Mouse (Mus musculus): ENCODE data around the gene Usp24. TPM values are rescaled to one million over a fixed set of nuclear protein-coding genes. Genes with fewer than 3 reads are reported as not detected.

Gene Usp24
- polyA plus RNA-seq (2014; fragmentation: Nextera tagmentation; extraction: Ambion mirVana) = 12.6 and 15.1 TPM in 2 replicates

GRCm38 (mm10) chr4:106315921-106316350 lies at the start of gene Usp24:
Usp24 (plus strand) TSS chr4:106316213.
- Histone ChIP-seq H3K27me3 (replicated peaks; ENCODE audit: control insufficient read depth, insufficient read depth, low read length) (no peaks in the 10 kb centered on the region), H3K4me2 (peak within 1 kb of the TSS; percentile 90), H3K4me1 (replicated peaks; ENCODE audit: control insufficient read depth, insufficient read depth, low read length) (peaks cover 22% of the 10 kb centered on the region), H3K9ac (ENCODE audit: low read depth, low read length) (peak within 1 kb of the TSS; percentile 94), H3K9me3 (ENCODE audit: control insufficient read depth, low read length) (no peaks in the 10 kb centered on the region), H3K36me3 (ENCODE audit: control insufficient read depth, insufficient read depth, low read length) (no peaks in the 10 kb centered on the region), H3K4me3 (ENCODE audit: low read depth, low read length) (peak within 1 kb of the TSS; percentile 97), H3K27ac (ENCODE audit: low read depth, low read length) (peak within 1 kb of the TSS; percentile 92)
- ATAC-seq (replicated peaks; ENCODE audit: low FRiP score) = peak; percentile 83
- DNase-seq (ENCODE audit: low spot score) = peak; percentile 83
- WGBS = under 1% methylated on average over 58 of the region's 60 CpGs

DNA sequence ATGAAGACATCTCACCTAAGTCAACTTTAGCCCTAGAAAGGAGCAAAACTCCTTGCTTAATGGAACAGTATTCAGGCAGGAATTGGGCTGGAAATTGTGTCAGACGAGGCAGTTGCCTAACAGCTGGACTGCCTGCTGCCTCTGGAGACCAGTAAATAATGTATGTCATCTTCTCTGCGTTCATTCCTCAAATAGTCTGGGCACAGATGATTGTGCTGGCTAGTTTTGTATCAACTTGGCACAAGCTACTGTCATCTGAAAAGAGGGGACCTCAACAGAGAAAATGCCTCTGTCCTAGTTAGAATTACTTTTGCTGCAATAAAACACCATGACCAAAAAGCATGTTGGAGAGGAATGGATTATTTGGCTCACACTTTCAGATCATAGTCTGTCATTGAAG lies 39.1 kb upstream of the Usp24 start:
- Histone ChIP-seq H3K4me3 (ENCODE audit: low read depth, low read length) (no peak overlapping the region), H3K4me2 (no peak overlapping the region), H3K36me3 (ENCODE audit: control insufficient read depth, insufficient read depth, low read length) (no peaks in the 10 kb centered on the region), H3K27me3 (replicated peaks; ENCODE audit: control insufficient read depth, insufficient read depth, low read length) (no peaks in the 10 kb centered on the region), H3K4me1 (replicated peaks; ENCODE audit: control insufficient read depth, insufficient read depth, low read length) (0 out of 2 replicates have a peak, but pooled peaks cover 1% of the 10 kb centered on the region), H3K9me3 (ENCODE audit: control insufficient read depth, low read length) (no peaks in the 10 kb centered on the region), H3K9ac (ENCODE audit: low read depth, low read length) (no peak overlapping the region), H3K27ac (ENCODE audit: low read depth, low read length) (no peak overlapping the region)
- WGBS = 64% methylated on average over 2 of the region's 2 CpGs
- DNase-seq (ENCODE audit: low spot score) = no peak
- no peak for ATAC-seq (replicated peaks; ENCODE audit: low FRiP score)

GRCm38 (mm10) chr4:106279177-106279576 lies 36.8 kb upstream of the Usp24 start:
- WGBS = 26% methylated on average over 4 of the region's 4 CpGs
- no peak for ATAC-seq (replicated peaks; ENCODE audit: low FRiP score)
- H3K4me1 ChIP-seq (replicated peaks; ENCODE audit: control insufficient read depth, insufficient read depth, low read length) = peaks cover 3% of the 10 kb centered on the region; the same call in 1 of the 2 replicates
- DNase-seq (ENCODE audit: low spot score) = peak; percentile 23
- H3K4me2 ChIP-seq = no peak overlapping the region
- no peaks in the 10 kb centered on the region for H3K9me3 ChIP-seq (ENCODE audit: control insufficient read depth, low read length)
- H3K27me3 ChIP-seq (replicated peaks; ENCODE audit: control insufficient read depth, insufficient read depth, low read length) = no peaks in the 10 kb centered on the region
- no peak overlapping the region for H3K27ac ChIP-seq (ENCODE audit: low read depth, low read length)
- H3K4me3 ChIP-seq (ENCODE audit: low read depth, low read length) = no peak overlapping the region
- H3K36me3 ChIP-seq (ENCODE audit: control insufficient read depth, insufficient read depth, low read length) = no peaks in the 10 kb centered on the region
- H3K9ac ChIP-seq (ENCODE audit: low read depth, low read length) = no peak overlapping the region

DNA sequence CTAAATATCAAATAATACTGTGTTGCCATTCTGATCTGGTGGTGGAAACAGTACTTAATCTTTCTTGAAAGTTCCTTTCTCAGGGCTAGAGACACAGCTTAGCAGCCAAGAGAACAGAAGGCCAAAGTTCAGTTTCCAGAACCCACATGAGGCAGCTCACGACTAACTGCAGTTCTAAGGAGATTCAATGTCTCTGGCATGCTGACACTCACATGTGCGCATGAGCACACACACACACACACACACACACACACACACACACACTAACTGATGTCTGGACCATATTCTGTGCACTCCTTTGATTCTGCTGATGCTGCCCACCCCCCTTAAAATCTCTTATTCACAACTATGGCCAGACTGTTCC lies 34.9 kb upstream of the Usp24 start:
- ATAC-seq (replicated peaks; ENCODE audit: low FRiP score) (no peak), DNase-seq (ENCODE audit: low spot score) (peak; percentile 1)
- Histone ChIP-seq H3K27me3 (replicated peaks; ENCODE audit: control insufficient read depth, insufficient read depth, low read length) (no peaks in the 10 kb centered on the region), H3K9ac (ENCODE audit: low read depth, low read length) (no peak overlapping the region), H3K9me3 (ENCODE audit: control insufficient read depth, low read length) (no peaks in the 10 kb centered on the region), H3K36me3 (ENCODE audit: control insufficient read depth, insufficient read depth, low read length) (no peaks in the 10 kb centered on the region), H3K27ac (ENCODE audit: low read depth, low read length) (no peak overlapping the region), H3K4me2 (no peak overlapping the region), H3K4me3 (ENCODE audit: low read depth, low read length) (no peak overlapping the region), H3K4me1 (replicated peaks; ENCODE audit: control insufficient read depth, insufficient read depth, low read length) (peaks cover 3% of the 10 kb centered on the region; the same call in 1 of the 2 replicates)
- WGBS = 68% methylated on average over 2 of the region's 2 CpGs

DNA sequence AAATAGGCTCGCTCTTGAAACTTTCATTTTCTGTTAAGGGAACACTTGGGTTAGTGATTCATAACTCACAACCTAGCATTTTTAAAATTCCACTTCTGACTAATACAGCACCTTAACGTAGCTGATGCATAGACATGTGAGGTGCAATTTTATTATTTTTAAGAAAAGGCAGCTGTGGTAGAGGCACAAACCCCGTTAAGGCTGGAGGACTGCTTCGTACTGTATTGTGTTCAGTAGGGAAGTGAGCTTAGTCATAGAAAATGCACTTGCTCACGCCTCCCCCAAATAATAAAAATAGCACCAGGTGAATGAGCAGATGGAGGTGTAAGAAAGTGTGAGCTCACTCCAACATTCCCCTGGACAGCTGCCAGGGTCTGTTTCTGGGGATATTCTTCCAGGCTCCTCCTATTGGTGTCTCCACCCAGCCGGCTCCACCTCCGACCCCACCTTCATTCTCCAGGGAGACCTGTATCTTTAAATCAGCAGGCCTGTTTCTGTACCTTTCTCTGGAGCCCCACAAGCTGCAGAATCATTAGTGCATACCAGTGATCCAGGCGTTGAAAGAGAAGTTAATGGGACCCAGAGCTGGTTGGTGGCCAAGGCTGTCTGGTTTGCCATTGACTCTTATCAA lies 34.4 kb upstream of the Usp24 start:
- Histone ChIP-seq H3K4me3 (ENCODE audit: low read depth, low read length) (no peak overlapping the region), H3K36me3 (ENCODE audit: control insufficient read depth, insufficient read depth, low read length) (no peaks in the 10 kb centered on the region), H3K4me1 (replicated peaks; ENCODE audit: control insufficient read depth, insufficient read depth, low read length) (peaks cover 3% of the 10 kb centered on the region; the same call in 1 of the 2 replicates), H3K9me3 (ENCODE audit: control insufficient read depth, low read length) (no peaks in the 10 kb centered on the region), H3K27ac (ENCODE audit: low read depth, low read length) (no peak overlapping the region), H3K27me3 (replicated peaks; ENCODE audit: control insufficient read depth, insufficient read depth, low read length) (no peaks in the 10 kb centered on the region), H3K9ac (ENCODE audit: low read depth, low read length) (no peak overlapping the region), H3K4me2 (no peak overlapping the region)
- DNase-seq (ENCODE audit: low spot score) = peak; percentile 22
- no peak for ATAC-seq (replicated peaks; ENCODE audit: low FRiP score)
- 67% methylated on average over 8 of the region's 8 CpGs for WGBS

DNA sequence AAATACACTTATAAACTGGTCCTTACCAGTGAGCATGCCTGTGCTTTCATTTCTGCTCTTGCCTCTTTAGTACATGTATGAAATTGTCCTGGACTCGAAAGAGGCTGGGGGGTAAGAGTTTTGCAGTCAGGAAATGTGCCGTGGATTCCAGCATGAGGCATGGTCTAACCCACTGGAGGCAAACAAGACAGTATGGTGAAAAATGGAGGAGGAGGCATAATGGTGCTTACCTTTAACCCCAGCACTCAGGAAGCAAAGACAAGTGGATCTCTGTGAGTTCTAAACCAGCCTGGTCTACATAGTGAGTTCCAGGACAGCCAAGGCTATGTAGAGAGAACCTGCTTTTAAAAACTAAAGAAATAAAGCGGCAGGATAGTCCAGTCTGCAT lies 33.9 kb upstream of the Usp24 start:
- Histone ChIP-seq H3K36me3 (ENCODE audit: control insufficient read depth, insufficient read depth, low read length) (no peaks in the 10 kb centered on the region), H3K9me3 (ENCODE audit: control insufficient read depth, low read length) (no peaks in the 10 kb centered on the region), H3K9ac (ENCODE audit: low read depth, low read length) (no peak overlapping the region), H3K4me1 (replicated peaks; ENCODE audit: control insufficient read depth, insufficient read depth, low read length) (peaks cover 3% of the 10 kb centered on the region; the same call in 1 of the 2 replicates), H3K4me3 (ENCODE audit: low read depth, low read length) (no peak overlapping the region), H3K4me2 (no peak overlapping the region), H3K27me3 (replicated peaks; ENCODE audit: control insufficient read depth, insufficient read depth, low read length) (no peaks in the 10 kb centered on the region), H3K27ac (ENCODE audit: low read depth, low read length) (no peak overlapping the region)
- DNase-seq (ENCODE audit: low spot score) (no peak), ATAC-seq (replicated peaks; ENCODE audit: low FRiP score) (no peak)
- WGBS = 76% methylated on average over 3 of the region's 3 CpGs

DNA sequence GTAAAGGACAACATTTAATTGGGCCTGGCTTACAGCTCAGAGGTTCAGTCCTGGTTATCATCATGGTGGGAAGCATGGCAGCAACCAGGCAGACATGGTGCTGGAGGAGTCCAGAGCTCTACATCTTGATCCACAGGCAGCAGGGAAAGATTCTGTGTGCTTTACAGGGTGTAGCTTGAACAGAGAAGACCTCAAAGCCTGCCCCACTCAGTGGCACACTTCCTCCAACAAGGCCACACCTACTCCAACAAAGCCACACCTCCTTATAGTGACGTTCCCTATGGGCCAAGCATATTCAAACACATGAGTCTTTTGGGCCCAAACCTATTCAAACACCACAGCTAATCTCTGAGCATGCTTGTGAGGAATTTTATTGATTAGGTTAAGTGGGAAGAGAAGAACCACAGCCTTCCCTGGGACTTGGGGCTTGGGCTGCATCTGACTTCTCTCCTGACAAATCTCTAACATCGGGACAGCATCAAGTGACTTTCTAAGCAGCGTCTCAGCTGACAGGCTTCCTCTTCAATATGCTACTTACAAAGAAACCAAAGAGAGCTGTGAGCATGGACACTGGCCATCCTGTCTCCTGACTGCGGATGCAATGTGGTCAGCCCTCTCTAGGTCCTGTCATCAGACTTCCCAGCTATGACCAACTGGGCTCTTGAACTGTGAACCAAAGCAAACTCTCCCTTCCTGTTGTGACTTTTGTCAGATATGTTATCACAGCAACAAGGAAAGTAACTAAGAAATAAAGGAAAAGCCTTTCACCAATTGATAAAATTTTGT lies 28.9 kb upstream of the Usp24 start:
- 55% methylated on average over 4 of the region's 4 CpGs for WGBS
- H3K27me3 ChIP-seq (replicated peaks; ENCODE audit: control insufficient read depth, insufficient read depth, low read length) = no peaks in the 10 kb centered on the region
- no peak overlapping the region for H3K4me3 ChIP-seq (ENCODE audit: low read depth, low read length)
- no peak for DNase-seq (ENCODE audit: low spot score)
- H3K4me1 ChIP-seq (replicated peaks; ENCODE audit: control insufficient read depth, insufficient read depth, low read length) = no peaks in the 10 kb centered on the region; the same call in 1 of the 2 replicates
- no peak overlapping the region for H3K27ac ChIP-seq (ENCODE audit: low read depth, low read length)
- no peak overlapping the region for H3K4me2 ChIP-seq
- ATAC-seq (replicated peaks; ENCODE audit: low FRiP score) = no peak; the same call in 1 of the 2 replicates
- H3K36me3 ChIP-seq (ENCODE audit: control insufficient read depth, insufficient read depth, low read length) = no peaks in the 10 kb centered on the region
- H3K9me3 ChIP-seq (ENCODE audit: control insufficient read depth, low read length) = no peaks in the 10 kb centered on the region
- no peak overlapping the region for H3K9ac ChIP-seq (ENCODE audit: low read depth, low read length)

DNA sequence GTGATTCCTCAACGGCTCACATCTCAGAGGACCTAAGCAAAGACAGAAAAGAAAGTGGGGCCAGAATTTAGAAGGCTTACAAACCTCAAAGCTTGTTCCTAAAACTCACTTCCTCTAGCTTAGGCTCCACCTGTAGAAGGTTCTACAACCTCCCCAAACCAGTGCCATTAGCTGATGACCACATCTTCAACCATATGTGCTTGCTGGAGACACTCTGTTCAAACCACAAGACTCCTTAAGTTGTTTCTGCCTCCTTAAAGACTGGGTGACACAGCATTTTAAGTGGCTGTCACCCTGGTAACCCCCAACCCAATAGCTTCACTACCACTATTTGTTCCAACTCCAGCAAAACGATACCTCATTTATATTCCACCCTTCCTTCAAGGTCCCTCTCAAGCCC lies 25.8 kb upstream of the Usp24 start:
- Histone ChIP-seq H3K27ac (ENCODE audit: low read depth, low read length) (no peak overlapping the region), H3K4me3 (ENCODE audit: low read depth, low read length) (no peak overlapping the region), H3K9me3 (ENCODE audit: control insufficient read depth, low read length) (no peaks in the 10 kb centered on the region), H3K27me3 (replicated peaks; ENCODE audit: control insufficient read depth, insufficient read depth, low read length) (no peaks in the 10 kb centered on the region), H3K4me2 (no peak overlapping the region), H3K36me3 (ENCODE audit: control insufficient read depth, insufficient read depth, low read length) (no peaks in the 10 kb centered on the region), H3K4me1 (replicated peaks; ENCODE audit: control insufficient read depth, insufficient read depth, low read length) (no peaks in the 10 kb centered on the region), H3K9ac (ENCODE audit: low read depth, low read length) (no peak overlapping the region)
- ATAC-seq (replicated peaks; ENCODE audit: low FRiP score) (no peak), DNase-seq (ENCODE audit: low spot score) (no peak)
- 76% methylated on average over 2 of the region's 2 CpGs for WGBS
